Mouse (Mus musculus) neutrophil, adult 5-6 weeks (primary cell): Measurements from ENCODE around the gene Naaladl2. TPM values are rescaled to one million over a fixed set of nuclear protein-coding genes. Genes with fewer than 3 reads are reported as not detected.

ENCODE experiments used
- ATAC-seq: fragments of 151-379, 151-347 bp; 2 replicates; pipeline ENCODE4 v1.8.0; 2017; ENCODE audit warnings: mild to moderate bottlenecking, moderate TSS enrichment; ENCODE audit not compliant: insufficient number of reproducible peaks, poor library complexity, low FRiP score, severe bottlenecking; ENCODE audit errors: extremely low read depth
- total RNA-seq: library from RNA; stranded (forward); fragments of 200-1000 nt; gene quantifications from 2 replicates; pipeline ENCODE4 v1.2.3, GENCODE M21; 2017

Naaladl2 gene
- total RNA-seq, 1 experiment from 2014 or later = not detected

GRCm38 (mm10) chr3:23758746-23759145 is 1385.3 kb downstream of the Naaladl2 start:
- no peak for ATAC-seq
